Mouse (Mus musculus): ENCODE results near the gene Rpia.

DNA sequence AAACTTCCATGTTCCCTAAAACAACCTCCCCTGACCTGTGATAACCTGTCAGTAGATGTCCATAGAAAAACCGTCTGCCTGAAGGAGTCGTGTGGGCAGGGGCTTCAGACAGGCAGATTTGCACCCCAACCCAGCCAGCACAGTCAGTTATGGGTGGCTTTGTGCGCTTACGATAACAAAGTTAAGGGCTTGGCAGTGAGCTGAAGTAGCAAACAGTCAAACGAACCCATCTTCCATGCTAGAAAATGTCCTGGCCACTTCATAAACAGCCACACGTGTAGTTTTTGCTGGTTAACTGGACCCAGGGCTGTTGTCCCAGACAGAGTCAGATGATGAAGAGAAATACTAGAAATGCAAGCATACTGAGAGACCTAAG lies 40.1 kb downstream of the Rpia start:
- TF ChIP-seq MAX (IDR thresholded peaks at IDR 0.05) (no peak), CTCF (IDR thresholded peaks at IDR 0.05; ENCODE audit: control insufficient read depth, insufficient read depth, insufficient read length) (no peak), MYOD1 (IDR thresholded peaks at IDR 0.05; ENCODE audit: control insufficient read depth, insufficient read length, low read depth) (no peak), CEBPB (IDR thresholded peaks at IDR 0.05; ENCODE audit: low read depth) (no peak)

All from C2C12 (cell line).